Mouse (Mus musculus): ENCODE measurements around the gene Neurl2.
"Not testable (repeated sequence)": the region's sequence is repeated elsewhere in the genome, so short reads cannot be mapped to it uniquely, and the experiment has no call there.

The Neurl2 gene

GRCm38 (mm10) chr2:164857842-164858553, 24.7 kb upstream of the Neurl2 start:
- DNase-seq = no peak

DNA sequence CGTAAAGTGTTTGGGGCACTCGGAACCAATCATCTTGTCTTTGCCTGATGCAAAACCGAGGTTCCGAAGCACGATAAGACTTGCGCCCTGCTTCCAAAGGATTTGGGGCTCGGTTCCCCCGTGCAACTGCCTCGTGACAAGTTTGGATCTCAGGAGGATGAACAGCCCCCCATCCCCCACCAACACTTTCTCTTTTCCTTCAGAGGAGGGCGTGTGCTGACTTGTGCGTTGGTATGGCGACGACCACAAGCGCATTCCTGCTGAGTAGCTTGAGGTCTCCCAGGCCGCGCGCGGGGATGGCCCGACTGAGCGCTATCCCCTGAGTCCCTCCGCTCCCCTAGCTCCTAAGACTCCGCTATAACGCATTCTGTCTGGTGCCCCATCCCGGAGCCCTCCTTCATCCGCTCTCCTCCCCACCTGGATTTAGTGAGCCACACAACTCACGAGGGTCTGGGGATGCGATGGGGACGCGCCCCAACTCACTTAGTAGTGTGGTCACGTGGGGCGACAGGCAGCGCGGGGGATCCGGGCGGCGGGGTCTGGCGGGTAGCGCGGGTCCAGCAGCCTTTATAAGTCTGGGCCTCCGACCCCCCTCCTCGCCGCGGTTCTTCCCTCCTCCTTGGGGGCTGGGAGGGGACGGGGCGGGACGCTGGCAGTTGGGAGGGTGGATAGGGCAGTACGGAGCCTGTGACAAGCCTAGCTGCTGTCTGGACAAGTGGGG, 24.0 kb upstream of the Neurl2 start, which contains the start of gene Pltp:
Gene Pltp, minus strand, starts transcription at position 611 of the 721 bp plus-strand sequence.
- DNase-seq = no peak

DNA sequence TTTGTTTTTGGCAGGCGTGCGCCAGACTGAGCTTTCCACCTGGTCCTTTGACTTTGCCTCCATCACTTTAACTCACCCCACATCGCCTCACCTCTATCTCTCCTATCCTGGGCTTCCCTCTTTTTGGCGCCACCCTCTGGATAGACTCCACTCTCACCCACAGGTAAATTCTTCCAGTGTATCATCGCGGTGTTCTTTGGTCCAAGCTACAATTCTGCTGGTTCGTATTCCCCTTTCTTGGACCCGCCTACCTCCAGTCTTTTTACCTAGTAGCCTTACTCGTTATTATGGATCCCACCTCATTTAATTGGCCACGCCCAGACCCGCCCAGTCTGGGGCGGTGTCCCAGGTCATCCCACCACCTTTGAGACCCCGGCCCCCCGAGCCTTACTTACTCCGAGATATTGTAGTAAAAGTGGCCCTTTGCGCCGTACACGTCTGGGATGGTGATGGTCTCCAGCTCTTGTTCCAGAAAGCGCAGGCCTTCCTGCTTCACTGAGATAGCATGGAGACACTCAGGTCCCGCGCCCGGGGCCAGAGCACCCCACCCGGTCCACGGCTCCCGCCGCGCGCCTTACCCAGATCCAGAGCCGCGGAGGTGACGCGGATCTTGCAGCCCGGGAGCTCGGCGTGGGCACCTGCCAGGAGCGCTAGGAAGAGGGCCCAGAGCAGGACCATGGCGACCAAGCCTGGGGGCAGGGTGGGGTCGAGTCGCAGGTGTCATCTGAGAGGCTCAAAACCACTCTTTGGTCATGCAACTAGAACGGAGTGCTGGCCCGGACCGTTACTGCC, 23.2 kb upstream of the Neurl2 start:
- DNase-seq = no peak

GRCm38 (mm10) chr2:164855572-164855971, 22.3 kb upstream of the Neurl2 start:
- DNase-seq = not testable (repeated sequence)

GRCm38 (mm10) chr2:164850061-164850460, 16.8 kb upstream of the Neurl2 start:
- no peak for DNase-seq

DNA sequence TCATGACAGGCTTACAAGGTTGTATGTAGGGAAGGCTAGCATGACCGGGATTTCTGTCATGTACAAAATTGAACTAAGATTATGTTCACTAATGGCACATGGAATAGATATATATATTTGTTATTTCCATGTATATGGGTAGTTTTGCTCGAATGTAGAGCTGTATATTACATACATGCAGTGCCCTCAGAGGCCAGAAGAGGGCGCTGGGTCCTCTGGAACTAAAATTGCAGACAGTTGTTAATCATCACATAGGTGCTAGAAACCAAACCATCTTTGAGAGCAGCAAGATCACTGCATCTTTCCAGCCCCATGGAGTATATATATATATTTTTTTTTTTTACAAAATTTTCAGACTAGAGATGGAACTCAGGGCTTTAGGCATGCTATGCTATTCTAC, 12.5 kb upstream of the Neurl2 start:
- DNase-seq = no peak

GRCm38 (mm10) chr2:164835164-164835563, 1.9 kb upstream of the Neurl2 start:
- no peak for DNase-seq

GRCm38 (mm10) chr2:164834531-164834930, 1.3 kb upstream of the Neurl2 start:
- DNase-seq = peak; percentile 41

DNA sequence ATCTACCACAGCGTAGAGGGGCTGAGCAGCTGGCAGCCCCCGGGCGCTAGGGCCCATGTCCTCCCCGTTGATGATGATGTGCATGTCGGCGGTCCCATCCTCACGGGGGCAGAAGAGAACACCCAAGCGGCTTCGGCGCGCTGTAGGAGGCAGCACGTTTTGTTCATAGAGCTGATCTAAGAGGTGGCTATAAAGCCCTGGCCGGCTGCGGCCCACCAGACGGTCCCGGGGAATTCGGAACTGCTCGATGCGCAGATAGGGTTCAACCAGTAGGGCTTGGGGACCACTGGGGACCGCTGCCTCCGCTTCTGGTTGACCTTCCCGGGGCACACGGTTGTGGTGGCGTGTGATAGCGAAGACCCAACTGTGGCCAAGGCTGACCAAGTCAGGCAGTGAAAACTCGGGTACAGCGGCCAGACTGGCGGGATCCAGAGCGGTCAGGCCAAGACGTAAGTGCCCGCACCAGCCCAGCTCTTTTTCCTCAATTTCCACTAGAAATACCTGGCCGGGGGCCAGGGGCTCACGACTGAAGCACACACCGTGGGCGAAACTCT, 431 bp downstream of the Neurl2 start, which contains the start of gene Ctsa:
Gene Ctsa, plus strand, starts transcription at position 126 of the 554 bp plus-strand sequence.
- DNase-seq = peak; percentile 72

- peak; percentile 38 for DNase-seq
Observed at GRCm38 (mm10) chr2:164832032-164832747, 1.1 kb downstream of the Neurl2 start.

- DNase-seq = no peak
Observed at GRCm38 (mm10) chr2:164831029-164831428, 2.2 kb downstream of the Neurl2 start.

DNA sequence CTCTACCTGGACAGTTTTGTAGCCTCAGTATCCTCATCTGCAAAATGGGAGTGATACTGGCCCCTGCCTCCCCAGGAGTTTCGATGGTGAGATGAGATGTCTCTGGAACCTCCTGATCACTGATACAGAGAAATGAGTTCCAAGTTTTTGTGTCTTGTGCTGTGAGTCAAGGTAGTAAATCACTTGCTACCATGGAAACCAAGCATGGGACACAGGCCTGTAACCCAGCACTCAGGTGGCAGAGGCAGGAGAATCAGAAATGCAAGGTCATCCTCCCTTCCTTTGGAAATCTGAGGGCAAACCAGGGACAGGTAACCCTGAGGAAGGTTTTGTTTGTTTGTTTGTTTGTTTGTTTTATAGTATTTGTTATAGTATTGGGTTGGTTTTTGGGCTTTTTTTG, 4.2 kb downstream of the Neurl2 start:
- DNase-seq = no peak

DNA sequence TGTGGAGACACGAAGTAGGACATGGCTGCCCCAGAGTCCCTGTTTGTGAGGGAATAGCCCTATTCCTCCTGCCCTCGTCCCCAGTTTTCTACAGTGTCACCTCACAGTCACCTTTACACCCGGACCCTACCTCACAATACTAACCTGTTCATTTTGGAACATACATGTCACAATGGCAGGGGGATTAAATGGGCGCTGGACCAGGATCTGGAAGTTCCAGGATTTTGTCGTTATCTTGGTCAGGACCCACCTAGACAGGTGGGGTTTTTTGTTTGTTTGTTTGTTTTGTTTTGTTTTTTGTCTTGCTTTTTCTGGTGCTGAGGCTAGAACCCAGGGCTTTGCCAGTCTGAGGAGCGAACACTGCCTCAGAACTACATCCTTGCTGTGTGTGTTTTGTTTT, 4.8 kb downstream of the Neurl2 start, which contains the start of gene Spata25:
Gene Spata25, minus strand, starts transcription at position 101 of the 400 bp plus-strand sequence.
- no peak for DNase-seq

DNA sequence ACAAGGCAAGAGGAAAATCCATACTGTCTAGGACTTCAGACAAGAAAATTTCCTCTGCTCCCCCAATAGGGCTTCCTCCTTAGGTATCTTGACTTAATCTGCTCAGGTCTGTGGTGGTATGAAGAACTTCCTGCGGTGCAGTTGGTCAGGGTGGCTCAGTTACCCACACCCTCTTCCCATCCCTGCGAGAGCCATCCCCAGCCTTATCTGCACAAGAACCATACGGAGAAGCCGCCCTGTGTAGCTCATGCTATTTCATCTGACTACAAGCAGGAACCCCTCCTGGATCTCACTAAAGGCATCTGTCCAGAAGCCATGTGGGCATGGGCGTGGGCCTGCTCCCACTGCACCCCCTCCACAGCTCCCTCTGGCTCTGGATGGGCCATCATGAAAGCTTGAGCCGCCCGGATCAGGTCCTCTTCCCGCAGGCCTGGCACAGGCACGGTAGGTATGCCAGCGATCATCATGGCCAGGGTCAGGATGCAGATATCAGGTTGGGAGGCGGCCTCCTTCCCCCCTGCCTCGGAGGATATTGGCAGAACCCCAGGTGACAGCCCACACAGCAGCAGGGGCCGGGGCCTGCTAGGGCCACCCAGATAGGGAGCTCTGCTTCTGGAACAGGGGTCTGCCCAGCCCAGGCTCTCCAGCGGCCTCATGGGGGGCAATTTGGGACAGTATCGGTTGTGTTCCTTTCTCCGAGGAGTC, 6.0 kb downstream of the Neurl2 start:
- no peak for DNase-seq

DNA sequence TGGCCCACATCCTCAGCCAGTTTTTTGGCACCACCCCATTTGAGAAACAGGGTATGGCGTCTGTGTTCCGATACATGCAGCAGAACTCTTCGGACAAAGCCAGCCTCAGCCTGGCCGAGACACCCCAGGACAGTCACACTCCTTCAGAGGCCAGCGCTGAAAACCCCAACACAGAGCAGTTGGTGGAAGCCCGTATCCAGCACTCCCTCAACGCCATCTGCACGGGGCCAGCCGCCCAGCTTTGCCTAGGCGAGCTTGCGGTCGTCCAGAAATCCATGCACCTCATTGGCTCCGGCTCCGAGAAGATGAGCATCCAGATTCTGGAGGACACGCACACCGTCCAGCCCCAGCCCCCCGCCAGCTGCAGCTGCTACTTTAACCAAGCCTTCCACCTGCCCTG, 7.7 kb downstream of the Neurl2 start:
- no peak for DNase-seq

DNA sequence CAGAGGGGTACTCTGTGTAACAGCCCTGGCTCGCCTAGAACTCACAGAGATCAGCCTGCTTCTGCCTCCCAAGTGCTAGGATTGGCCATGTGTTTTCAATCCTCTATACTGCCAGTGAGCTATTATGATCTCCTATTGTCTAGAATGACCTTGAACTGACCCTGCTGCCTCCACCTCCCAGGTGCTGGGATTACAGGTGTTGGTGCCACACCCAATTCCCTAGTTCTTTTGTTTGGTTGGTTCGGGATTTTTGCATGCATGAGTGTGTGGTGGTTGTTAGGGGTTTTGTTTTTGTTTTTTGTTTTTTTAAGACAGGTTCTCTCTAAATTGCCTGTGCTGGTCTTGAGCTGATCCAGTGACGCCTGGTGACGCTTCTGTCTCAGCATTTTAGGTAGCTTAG, 9.3 kb downstream of the Neurl2 start:
- no peak for DNase-seq

DNA sequence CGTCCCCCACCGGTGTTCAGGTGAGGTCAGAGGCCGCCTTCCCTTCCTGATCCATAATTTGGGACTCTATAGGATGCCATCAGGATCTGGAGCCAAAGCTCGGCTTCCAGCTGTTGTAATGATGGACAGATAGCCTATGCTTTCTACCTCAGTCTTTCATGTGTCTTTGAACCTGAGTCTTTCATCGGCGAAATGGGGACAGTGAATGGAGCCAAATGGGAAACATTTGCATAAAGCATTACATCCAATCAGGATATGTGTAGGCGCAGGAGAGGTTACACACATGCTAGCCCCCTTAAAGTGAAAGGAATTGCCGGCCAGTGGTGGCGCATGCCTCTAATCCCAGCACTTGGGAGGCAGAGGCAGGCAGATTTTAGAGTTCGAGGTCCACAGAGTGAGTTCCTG, 10.1 kb downstream of the Neurl2 start:
- no peak for DNase-seq

- DNase-seq = peak; percentile 100
Observed at GRCm38 (mm10) chr2:164822636-164823165, 10.6 kb downstream of the Neurl2 start, which contains the start of gene Zswim1. Gene Zswim1, plus strand, starts transcription at chr2:164822686.

DNA sequence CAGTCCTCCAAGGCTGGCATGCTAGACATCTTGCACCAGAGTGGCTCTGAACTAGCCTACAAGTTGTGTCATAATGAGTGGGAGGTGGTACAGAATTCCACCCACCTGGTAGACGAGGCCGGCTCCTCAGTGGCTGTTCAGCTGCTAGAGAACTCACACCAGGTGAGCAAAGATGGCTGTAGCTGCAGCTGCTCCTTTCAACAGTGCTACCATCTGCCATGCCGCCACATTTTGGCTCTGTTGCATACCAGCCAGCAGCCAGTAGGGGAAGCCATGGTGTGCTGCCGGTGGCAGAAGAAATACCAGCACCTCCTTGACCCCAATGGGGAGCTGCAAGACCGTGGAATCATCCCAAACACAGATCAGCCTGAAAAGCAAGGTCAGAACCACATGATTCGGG, 12.2 kb downstream of the Neurl2 start:
- peak; percentile 16 for DNase-seq

- no peak for DNase-seq
Observed at GRCm38 (mm10) chr2:164817703-164818102, 15.6 kb downstream of the Neurl2 start.

- no peak for DNase-seq
Observed at GRCm38 (mm10) chr2:164817206-164817605, 16.1 kb downstream of the Neurl2 start.
